Mouse (Mus musculus) small intestine, adult 2 months (tissue): ENCODE measurements around the gene Ehd1. TPM values are rescaled to one million over a fixed set of nuclear protein-coding genes. Genes with fewer than 3 reads are reported as not detected.
"Not testable (repeated sequence)": the region's sequence is repeated elsewhere in the genome, so short reads cannot be mapped to it uniquely, and the experiment has no call there.

Source experiments
- H3K27ac ChIP-seq: fragments of 200-500 bp; 2 replicates; pipeline ENCODE4 v1.5.1; 2012; ENCODE audit warnings: low read depth, low read length, control low read depth, inconsistent platforms; ENCODE audit not compliant: insufficient read depth
- H3K27me3 ChIP-seq: fragments of 200-500 bp; 2 replicates; pipeline ENCODE4 v1.6.1; 2012; ENCODE audit warnings: mild to moderate bottlenecking, moderate library complexity, low read length, inconsistent platforms; ENCODE audit not compliant: control insufficient read depth, insufficient read depth
- H3K36me3 ChIP-seq: fragments of 200-500 bp; 2 replicates; pipeline ENCODE4 v1.6.1; 2012; ENCODE audit warnings: mild to moderate bottlenecking, low read length, control low read depth, inconsistent platforms; ENCODE audit not compliant: control insufficient read depth, insufficient read depth
- H3K4me1 ChIP-seq: fragments of 200-500 bp; 2 replicates; pipeline ENCODE4 v1.6.1; 2012; ENCODE audit warnings: low read length, inconsistent platforms, mixed read lengths; ENCODE audit not compliant: control insufficient read depth, insufficient read depth, insufficient read length
- H3K4me3 ChIP-seq: fragments of 200-500 bp; 2 replicates; pipeline ENCODE4 v1.5.1; 2012; ENCODE audit warnings: low read depth, mild to moderate bottlenecking, control low read depth, inconsistent platforms, low read length, moderate library complexity
- CTCF ChIP-seq: fragments of 200-500 bp; IDR thresholded peaks from 2 replicates; pipeline ENCODE4 v1.5.1; 2012; ENCODE audit warnings: low read depth, mild to moderate bottlenecking, control low read depth, inconsistent platforms, low read length, moderate library complexity, mixed read lengths; ENCODE audit not compliant: insufficient replicate concordance, insufficient read length; ENCODE audit errors: extremely low read depth
- POLR2A ChIP-seq: fragments of 200-500 bp; IDR thresholded peaks from 2 replicates; pipeline ENCODE4 v1.6.1; 2012; ENCODE audit warnings: low read depth, mild to moderate bottlenecking, control low read depth, inconsistent platforms, low read length, moderate library complexity
- WGBS: fragments of 180-500 bp; shearing (Covaris S2); methylation state at CpG from one replicate; pipeline ENCODE4 v1.1.7; 2018; 5-methylcytosine and 5-hydroxymethylcytosine counted together
- polyA plus RNA-seq: library from polyadenylated mRNA; depleted of rRNA; stranded (reverse); fragments of >200 nt; gene quantifications from 2 replicates; pipeline ENCODE4 v1.2.3, GENCODE M21; 2012

Gene Ehd1
- polyA plus RNA-seq, 1 experiment = 714 TPM

- Histone ChIP-seq H3K27ac (peak overlapping the region; percentile 93), H3K27me3 (no peaks in the 10 kb centered on the region), H3K36me3 (peaks cover 59% of the 10 kb centered on the region), H3K4me1 (peaks cover 32% of the 10 kb centered on the region), H3K4me3 (no peak overlapping the region)
- WGBS = 43% methylated on average over 7 of the region's 7 CpGs
- TF ChIP-seq CTCF (no peak), POLR2A (no peak)
These were observed 9.3 kb downstream of the Ehd1 start for GRCm38 (mm10) chr19:6285632-6286433.

- H3K36me3 ChIP-seq = peaks cover 51% of the 10 kb centered on the region
These were observed 10.2 kb downstream of the Ehd1 start for GRCm38 (mm10) chr19:6286434-6287401.

GRCm38 (mm10) chr19:6288236-6288894 lies 11.8 kb downstream of the Ehd1 start:
- no peak overlapping the region for H3K4me3 ChIP-seq
- H3K27me3 ChIP-seq = no peaks in the 10 kb centered on the region
- TF ChIP-seq POLR2A (no peak), CTCF (no peak)
- H3K4me1 ChIP-seq = peaks cover 47% of the 10 kb centered on the region
- H3K27ac ChIP-seq = no peak overlapping the region
- peaks cover 41% of the 10 kb centered on the region for H3K36me3 ChIP-seq
- WGBS = 62% methylated on average over 13 of the region's 13 CpGs

More at GRCm38 (mm10) chr19:6286434-6287401, 10.2 kb downstream of the Ehd1 start:
- WGBS = 81% methylated on average over 19 of the region's 19 CpGs
- Histone ChIP-seq H3K27ac (peak overlapping the region; percentile 93), H3K4me3 (no peak overlapping the region), H3K27me3 (no peaks in the 10 kb centered on the region), H3K4me1 (peaks cover 36% of the 10 kb centered on the region)
- no peak for TF ChIP-seq CTCF

- no peak overlapping the region for H3K4me3 ChIP-seq
- peaks cover 52% of the 10 kb centered on the region for H3K4me1 ChIP-seq
- TF ChIP-seq POLR2A = no peak
- no peak for TF ChIP-seq CTCF
- no peaks in the 10 kb centered on the region for H3K27me3 ChIP-seq
- H3K27ac ChIP-seq = peak overlapping the region; percentile 62
- 96% methylated on average over 14 of the region's 14 CpGs for WGBS
- H3K36me3 ChIP-seq = peaks cover 45% of the 10 kb centered on the region
These were observed 13.2 kb downstream of the Ehd1 start for GRCm38 (mm10) chr19:6289696-6290238.

GRCm38 (mm10) chr19:6290720-6291116 lies 14.2 kb downstream of the Ehd1 start:
- H3K36me3 ChIP-seq = peaks cover 53% of the 10 kb centered on the region
- peaks cover 48% of the 10 kb centered on the region for H3K4me1 ChIP-seq
- WGBS = 70% methylated on average over 6 of the region's 6 CpGs
- not testable (repeated sequence) for H3K4me3 ChIP-seq, H3K27me3 ChIP-seq
- peak overlapping the region; percentile 98 for H3K27ac ChIP-seq

- Histone ChIP-seq H3K4me3 (peak overlapping the region; percentile 6; the same call in 1 of the 2 replicates), H3K36me3 (peaks cover 58% of the 10 kb centered on the region), H3K27ac (peak overlapping the region; percentile 98), H3K27me3 (no peaks in the 10 kb centered on the region), H3K4me1 (peaks cover 46% of the 10 kb centered on the region)
- TF ChIP-seq POLR2A = peak; percentile 83
- TF ChIP-seq CTCF = no peak
- WGBS = 33% methylated on average over 10 of the region's 10 CpGs
These were observed 14.7 kb downstream of the Ehd1 start for GRCm38 (mm10) chr19:6291117-6291781.
